Mouse (Mus musculus) urinary bladder, postnatal 14 days (tissue): ENCODE measurements around the gene Hoxa3.

Source experiments
- DNase-seq: peaks from one replicate; pipeline ENCODE4 v3.0.0; 2021; ENCODE audit warnings: low spot score

Gene Hoxa3

DNA sequence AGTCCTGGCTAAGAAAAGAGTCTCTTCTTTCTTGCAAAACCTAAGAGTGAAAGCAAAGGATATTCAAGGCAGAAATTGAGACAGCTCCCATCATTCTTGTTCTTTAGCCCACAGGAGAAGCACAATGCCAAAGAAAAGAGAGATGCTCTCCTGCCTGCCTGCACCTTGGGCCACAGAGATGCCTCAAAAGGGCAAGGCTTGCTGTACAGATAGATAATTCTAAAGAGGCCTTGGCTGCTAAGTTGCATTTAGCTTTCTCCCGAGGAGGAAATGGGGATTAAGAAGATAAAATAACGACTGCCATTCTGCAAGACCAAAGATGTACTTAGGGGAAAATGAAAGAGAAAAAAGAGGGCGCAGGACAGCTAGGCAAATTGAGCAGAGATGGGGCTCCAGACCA is 33.8 kb upstream of the Hoxa3 start:
- DNase-seq, result no peak

DNA sequence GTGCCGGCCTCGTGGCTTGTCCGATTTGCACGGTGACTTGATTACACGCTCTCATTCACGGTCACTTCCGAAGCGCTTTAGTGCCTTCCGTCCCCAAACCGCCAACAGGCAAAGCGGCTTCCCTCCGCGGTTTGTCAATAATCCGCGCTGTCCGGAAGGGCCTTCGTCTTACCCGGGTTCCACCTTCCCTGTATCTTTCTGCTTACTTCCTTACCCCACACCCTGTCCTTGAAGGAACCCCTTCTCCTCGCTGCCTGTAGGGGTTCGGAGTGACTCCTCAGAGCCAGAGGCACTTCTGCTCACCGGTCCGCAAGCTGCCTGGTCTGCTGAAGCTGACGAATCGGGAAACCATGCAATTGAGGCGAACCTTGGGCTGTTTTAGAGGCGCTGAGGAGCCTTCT is 33.3 kb upstream of the Hoxa3 start:
- peak; percentile 39 for DNase-seq

DNA sequence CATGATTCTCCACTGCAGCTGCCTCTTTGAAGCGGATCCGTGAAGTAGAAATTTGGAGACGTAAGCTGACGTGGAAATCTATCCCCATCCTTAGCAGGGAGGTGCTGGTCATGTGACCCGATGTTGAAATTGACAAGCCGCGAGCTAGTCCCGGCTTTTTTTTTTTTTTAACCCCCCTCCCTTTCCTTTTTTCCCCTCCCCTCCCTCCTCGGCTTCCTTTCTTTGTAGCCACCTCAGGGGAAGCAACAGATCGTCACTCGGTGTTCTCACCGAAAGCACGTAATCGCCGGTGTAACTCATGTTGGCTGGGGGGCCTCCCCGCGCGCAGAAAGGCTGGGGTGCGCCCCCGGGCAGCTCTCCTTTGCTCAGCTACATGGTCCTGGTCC is 32.6 kb upstream of the Hoxa3 start, which contains the start of gene Hoxa11:
Hoxa11 (minus strand) TSS at position 54 of the 386 bp plus-strand sequence.
- peak; percentile 78 for DNase-seq

DNA sequence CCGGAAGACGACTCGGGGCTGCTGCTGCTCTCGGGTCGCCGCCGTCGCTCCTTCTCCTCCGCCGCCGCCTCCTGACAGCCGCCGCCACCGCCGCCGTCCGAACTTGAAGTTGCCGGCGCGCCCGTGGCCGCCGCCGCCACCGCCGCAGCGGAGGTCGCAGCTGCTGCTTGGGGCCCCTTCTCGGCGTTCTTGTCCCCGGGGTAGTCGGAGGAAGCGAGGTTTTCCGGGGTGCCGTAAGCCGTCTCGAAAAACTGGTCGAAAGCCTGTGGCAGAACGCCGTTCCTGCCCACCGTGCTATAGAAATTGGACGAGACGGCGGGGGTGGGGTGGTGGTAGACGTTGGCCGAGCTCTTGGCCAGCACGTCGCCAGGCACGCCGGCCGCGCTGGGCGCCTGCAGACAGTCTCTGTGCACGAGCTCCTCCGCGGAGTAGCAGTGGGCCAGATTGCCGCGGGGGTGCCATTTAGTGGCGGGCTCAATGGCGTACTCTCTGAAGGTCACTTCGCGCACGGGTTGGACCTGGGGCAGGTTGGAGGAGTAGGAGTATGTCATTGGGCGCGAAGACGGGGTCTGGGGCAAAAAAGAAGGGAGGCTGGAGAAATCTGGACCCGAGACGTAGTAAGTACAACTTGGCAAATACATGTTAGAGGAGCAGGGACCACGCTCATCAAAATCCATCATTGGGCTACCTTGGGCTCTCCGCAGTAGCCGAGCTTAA is 32.1 kb upstream of the Hoxa3 start:
- DNase-seq, result peak; percentile 55

DNA sequence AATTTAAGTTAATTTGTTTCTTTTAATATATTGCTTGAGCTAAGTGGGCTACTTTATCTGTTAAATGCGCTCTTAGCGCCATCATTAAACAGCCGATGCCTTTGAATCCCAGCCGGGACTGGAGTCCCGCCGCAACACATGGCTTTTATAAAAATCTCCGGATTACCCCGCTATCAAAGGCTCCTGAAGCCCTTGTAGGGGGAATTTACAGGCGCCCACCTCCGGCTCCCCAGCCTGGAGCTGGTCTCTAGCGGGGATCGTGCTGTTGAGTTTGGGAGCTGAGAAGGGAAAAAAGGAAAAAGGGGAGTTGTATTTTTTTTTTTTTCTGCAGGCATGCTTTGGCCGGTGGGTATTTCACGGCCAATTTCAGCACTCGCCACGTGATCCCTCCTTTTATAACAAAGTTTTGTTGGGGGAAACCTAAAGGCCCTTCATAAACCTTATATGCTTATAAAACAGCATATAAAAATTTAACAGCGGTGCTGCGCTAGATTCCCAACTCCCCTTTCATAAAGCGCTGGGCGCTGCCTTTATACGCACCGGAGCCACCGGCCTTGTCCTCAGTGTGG is 31.4 kb upstream of the Hoxa3 start:
- DNase-seq, result no peak

DNA sequence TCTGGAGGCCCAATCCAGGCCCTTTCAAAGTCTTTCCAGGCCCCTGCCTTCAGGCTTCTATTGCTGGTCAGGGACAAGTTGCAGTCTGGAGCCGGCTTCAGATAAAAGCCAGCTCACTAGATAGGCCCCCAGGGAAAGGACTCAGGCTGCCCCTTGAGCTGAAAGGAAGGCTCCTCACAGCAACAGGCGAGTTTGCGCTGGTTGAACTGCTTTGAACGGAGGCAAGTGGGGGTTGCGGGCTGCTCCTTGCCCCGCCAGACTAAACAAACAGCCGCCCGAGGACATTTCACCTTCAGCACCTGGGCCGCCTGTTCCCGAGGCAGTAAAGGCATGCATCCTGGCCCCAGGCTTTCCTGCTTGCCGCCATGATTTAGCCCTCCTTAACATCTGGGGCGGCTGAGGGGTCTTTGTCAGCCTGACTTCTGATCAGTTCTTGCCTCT is 30.6 kb upstream of the Hoxa3 start:
- DNase-seq, result no peak

DNA sequence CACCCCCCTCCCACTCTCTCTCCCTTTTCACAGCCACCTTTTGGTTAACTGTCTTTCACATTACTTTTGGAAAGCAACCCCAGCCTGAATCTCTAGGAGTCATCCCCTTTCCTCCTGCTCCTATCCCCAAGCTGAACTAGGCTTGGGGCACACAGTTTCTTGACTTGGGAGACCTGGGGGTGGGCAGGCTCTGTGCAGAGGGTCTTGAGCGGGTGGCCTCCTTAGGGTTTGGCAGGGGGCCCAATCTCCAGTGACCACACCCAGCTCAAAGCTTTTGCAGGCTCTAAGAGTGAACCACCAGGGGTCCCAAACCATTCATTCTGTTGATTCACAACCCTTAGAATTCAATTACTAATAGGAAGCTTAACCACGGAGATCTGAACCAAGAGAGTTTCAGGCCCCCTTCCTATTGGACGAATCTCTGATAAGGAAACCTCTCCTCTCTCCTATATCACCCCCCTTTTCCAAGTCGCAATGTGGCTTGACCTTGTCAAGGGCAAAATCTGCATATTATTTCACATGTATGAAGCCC is 29.7 kb upstream of the Hoxa3 start:
- DNase-seq, result peak; percentile 23

DNA sequence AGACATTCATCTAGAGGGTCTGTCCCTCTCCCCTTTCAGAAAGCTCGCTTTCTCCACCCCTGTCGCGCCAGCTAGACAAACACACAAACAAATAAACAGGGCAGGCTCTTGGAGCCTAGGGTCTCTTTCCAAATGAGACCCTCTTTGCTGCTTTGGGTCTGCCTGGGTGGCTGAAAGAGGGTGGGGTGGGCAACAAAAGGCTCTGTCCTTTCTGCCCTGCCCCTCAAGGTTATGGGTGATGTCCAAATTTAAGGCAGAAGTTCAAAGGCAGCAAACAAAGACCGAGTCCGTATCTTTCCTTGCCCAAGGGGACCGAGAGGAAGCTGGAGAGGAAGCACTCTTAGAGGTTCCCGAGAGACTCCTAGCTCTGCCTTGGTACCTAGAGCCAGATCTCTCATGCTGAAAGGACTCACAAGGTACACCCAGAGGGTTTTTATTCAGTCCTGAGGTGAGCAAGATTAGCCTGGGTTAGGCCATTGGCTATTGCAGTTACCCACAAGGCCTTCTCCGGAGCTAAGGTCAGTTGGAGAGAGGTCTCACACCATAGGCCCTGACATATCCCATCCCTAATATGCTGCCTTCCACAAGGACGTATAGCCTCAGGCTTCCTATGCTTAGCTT is 28.0 kb upstream of the Hoxa3 start:
- peak; percentile 5 for DNase-seq

DNA sequence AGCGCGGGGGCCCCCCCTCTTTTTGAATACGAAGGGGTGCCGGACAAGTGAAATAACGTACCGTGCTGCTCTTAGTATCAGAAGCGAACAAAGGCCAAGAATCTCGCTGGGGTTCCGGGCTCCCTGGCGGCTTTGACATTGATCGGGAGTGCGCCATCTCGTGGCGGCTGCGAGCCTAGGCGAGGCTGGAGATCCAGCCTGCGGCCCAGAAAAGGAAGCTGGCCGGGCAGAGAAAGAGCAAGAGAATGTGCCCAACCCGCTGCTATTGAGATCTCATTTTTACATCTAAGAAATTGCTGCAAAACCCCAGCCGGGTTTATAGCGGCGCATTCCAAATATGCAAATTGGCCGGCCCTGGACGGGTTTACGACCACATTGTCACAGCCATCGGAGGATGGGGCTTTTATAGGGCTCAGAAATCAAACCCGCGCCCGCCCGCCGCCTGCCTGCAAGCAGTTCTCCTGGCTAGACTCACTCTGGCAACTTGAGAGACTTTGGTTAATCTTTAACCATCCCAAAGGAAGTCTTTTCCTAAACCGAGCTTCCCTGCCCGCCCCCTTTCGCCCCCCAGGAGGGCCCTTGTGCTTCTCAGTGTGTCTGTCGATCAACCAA is 27.4 kb upstream of the Hoxa3 start, which contains the start of gene Hoxa10:
Hoxa10 (minus strand) TSS at position 466 of the 612 bp plus-strand sequence.
- DNase-seq, result peak; percentile 94

DNA sequence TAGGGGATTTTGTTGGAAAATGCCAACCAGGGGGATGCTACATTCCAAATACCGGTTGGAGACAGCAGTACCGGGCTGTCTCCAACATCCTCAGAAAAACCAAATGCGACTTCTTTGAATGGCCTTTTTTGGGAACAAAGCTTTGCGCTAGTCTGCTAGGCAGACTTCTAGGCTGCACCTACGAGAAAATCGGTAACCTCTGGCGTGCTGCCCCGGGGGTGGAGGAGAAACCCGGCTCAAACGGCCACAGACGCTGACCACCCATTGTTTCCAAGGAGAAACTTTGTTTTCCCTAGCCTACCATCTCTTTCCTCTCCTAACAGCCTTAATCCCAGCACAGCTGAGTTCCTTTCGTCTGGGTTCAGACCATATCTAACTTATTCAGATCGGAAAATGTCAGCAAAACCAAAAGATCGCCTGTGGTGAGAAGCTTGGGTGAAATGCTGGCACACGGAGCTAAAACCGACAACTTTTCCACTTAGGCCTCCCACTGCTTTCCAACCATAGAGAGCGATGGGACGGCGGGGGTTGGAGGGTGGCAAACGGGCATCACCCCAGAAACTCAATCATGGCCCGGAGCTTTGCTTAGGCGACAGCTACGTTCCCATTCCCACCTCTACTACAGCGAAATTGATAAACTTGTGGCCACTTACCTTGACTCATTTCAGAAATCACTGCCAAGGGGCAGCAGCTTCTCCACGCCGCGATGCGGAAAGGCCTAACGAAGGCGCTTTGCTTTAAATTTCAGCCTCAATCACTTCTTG is 26.7 kb upstream of the Hoxa3 start:
- peak; percentile 46 for DNase-seq

DNA sequence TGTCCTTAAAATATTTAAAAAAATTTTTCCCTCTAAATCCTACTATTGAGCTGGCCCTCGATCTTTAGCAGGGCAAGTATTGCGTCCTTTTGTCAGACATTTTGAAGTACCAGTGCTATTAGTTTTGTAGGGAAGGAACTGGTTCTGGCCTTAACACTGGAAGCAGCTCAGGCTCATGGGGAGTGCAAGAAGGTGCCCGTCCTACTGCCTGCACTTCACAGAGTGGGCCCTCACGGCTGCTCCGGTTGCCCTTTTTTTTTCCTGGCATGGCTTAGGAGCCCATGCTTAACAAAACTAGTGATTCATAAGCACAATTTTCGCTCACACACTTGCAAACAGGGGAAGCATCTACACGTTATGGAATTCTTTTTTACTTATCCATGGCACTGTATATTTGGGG is 25.8 kb upstream of the Hoxa3 start:
- peak; percentile 12 for DNase-seq

DNA sequence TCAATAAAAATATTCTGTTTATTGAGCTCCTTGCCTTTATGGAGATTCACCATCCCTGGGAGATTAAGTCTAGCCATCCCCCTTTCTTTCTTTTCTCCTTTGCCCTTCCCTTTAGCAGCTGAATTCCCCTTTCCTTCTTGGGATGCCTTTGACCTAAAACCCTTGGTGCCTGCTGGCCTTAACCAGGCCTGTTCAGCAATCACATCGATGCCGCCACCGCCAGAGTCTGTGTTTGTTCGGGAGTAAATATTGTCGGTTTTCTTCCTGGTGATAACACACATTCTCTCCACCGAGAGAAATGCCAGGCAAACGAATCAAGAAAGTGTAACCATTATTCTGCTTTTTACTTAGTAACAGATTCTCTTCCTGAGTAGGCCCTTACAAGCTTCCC is 25.0 kb upstream of the Hoxa3 start:
- peak; percentile 30 for DNase-seq

DNA sequence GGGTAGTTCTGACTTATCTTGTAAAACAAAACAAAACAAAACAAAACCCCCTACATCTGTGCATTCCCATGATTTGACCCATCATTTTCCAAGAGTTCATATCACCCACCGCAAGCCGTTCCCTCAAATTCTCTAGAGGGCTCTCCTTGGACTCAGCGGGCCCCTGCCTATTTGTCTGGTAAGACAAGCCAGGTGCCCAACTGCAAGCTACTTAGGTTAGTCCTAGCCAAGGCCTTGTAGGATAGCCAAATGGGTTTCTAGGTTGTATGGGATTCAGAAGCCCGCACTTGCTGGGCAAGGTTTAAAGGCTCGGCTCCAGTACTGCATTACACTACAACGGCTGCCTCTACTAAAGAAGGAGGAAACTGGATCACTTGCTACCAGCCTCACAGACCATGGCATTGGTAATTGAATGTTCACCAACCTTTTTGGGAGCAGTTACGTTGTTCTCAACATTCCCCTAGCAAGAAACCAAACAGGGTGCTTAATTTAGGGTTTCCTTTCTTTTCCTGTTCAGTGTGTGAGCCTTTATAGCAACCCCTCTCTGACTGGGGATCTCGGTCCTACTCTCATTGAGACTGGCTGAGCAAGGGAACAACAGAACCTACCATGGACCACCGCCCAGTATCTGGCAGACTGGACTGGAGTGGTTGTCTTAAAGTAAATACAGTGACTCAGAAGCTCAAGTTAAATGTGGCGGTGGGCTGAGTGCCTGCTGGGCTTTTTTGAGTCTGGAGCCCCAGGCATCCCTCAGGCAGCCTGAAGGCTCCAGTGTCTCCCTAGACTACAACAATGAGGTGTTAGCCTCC is 24.4 kb upstream of the Hoxa3 start:
- peak; percentile 58 for DNase-seq

DNA sequence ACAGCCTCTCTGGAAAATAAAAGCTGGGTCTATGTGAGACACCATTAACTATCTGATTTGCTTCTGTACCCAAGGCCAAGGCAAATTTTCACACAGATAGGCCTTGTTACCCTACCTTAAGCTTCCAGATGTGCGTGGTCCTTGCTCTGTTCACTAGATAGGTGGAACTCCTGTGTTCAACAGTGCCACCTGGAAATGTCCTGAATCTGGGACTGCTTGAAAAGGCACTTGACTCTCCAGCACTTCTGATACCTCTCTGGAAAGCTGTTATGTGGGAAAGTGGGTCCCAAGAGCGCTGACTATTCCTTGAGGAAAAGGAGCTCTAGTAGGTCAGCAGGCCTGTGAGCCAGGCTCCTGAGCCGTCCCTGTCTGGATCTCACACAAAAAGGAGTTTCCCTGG is 23.7 kb upstream of the Hoxa3 start:
- DNase-seq, result peak; percentile 29

DNA sequence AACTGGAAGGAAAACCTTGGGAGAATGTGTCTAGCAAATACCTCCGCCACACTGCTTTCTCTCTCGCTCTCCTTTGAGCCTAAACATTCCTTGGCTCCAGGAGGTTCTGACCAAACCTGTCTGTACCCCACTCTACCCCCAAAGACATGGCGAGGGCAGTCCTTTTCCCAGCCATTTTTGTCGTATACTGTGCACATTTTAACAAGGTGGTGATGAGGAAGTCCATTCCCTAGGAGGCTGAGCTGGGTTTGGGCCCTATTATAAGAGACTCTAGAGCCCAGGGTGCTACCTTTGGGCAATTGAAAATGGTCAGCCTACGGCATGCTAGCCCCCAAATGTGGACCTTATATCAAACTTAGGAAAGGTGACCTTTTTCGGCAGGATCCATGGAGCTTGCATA is 22.7 kb upstream of the Hoxa3 start:
- no peak for DNase-seq

DNA sequence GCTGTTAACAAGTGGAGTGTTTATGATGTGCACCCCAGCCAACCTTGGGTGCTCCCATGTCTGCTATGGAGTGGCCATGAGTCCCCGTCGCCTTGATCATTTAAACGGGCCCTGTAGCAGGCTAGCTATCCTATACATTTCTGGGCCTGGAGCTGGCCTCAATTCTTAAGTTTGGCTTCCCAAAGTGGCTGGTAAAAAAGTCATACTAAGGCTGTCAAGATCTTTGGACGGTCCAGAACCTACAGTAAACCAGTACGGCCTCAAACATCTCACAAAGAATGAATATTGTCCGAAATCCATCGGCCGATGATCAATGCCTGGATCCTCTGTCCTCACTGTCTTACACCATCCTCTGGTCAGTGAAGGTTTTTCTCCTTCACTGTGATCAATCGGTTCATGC is 22.1 kb upstream of the Hoxa3 start:
- peak; percentile 8 for DNase-seq

DNA sequence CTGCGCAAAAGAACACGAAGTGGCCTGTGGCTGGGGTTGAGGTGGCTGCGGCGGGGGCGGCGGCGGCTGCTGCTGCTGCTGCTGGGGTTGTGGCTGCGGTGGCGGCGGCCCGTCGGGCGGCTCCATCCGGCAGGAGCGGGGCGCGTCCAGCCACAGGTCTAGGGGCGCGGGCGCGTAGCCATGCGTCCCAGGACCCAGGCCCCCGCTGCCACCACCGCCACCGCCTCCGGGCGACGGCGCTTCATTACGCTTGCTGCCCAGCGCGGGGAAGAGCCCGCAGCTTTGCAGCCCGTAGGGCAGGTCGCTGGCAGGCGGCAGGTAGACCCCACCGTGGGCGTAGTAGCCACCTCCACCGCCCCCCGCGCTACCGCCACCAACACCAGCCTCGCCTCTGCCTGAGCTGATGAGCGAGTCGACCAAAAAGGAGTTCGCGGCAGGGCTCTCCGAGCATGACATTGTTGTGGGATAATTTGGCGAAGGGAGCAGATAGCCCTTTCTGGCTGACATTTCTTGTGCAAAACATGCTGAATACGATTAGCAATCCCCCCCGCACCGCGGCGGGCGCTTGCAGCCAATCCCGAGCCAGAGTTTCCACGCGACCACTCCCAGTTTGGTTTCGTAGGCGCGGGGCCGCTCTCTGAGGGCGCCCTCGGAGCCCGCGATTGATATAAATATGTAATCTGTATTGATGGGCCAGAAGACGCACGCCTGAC is 21.4 kb upstream of the Hoxa3 start:
- peak; percentile 80 for DNase-seq

DNA sequence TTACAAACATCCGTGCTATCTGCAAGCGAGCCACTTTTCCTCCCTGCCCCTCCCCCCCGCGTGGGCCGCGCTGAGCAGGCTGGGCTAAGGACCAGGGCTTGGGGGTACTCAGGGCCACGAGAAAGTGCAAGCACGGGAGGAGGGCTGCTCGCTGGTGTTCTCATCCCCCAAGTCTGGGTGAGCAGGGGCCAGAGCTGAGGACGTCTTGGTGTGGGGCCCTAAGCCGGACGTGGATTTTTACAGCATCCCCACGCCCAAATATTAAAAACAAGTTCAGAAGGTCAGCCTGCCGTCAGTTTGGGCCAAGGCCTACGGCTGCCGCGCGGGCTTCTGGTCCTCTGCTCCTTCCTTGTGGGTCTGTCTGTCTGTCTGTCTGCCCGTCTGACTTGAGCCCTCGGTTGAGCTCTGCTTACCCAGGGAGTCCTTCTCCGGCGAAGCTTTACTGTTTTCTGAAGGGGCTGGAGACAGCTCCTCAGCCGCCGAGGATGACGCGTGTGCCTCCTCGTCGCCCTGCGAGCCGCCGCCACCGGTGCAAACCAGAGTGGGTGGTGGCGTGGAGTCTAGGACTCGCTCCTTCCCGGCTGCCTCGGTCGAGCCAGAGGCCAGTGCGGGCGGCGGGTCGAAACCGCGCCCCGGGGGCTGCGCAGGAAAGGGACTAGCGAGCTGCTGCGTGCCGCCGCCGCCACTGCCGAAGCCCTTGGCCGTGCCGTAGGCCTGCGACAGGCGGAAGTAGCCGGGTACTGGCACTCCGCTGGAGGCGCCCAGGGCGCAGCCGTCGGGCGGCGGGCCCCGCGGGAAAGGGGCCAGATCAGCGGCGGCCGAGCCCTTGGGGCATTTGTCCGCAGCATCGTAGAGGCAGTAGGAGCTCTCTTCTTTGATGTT is 20.7 kb upstream of the Hoxa3 start:
- DNase-seq, result peak; percentile 90

DNA sequence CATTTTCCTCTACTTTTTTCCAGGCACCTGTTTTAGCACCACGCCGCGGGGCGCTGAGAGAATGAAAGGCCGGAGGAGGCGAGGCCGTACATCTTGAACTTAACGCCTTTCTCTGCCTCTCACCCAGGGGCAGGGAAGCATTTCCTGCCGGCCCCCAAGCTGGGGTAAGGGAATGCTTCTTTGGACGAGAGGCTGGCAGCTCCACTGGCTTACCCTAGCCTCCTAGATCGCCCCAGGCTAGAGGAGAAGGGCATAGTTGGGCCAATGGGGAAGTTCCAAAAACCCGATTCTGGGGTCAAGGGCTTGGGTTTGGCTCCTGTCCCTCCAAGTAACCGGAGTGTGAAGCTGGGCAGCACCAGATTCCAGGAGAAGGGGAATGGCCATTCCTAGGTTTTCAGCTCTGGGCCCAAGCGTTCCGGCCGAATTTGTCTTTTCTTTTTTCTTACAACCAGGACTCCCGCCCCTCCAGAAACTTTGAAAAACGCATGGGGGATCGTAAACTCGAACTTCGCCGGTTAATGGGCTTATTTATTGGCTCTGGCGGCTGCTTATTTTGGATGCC is 19.9 kb upstream of the Hoxa3 start:
- peak; percentile 34 for DNase-seq
